Mouse (Mus musculus) left cerebral cortex, postnatal 25 days (tissue): Measurements from ENCODE around the gene Fbxo9. TPM values are rescaled to one million over a fixed set of nuclear protein-coding genes. Genes with fewer than 3 reads are reported as not detected.

Source experiments
- DNase-seq, 2 experiments: peaks; one replicate each; pipeline ENCODE4 v3.0.0; 2022; ENCODE audit warnings: low spot score in 2 of 2, mixed read lengths in 1 of 2
- intact Hi-C: fragments of 180-260 bp; cut with DNase I; formaldehyde crosslinking; loops from one replicate; pipeline ENCODE4 v1.15.1; 2025
- total RNA-seq, 2 experiments: library from RNA; stranded (reverse); gene quantifications; 2 replicates each; pipeline ENCODE4 v1.2.3; 2021

Gene Fbxo9
- total RNA-seq, 2 experiments from 2014 or later, result 112 to 125 TPM

- DNase-seq, result peak; percentile 90 to 94
- intact Hi-C loops, result loop anchor here (2.0 to 5.0 kb wide), 4 partner anchors 34 to 79 kb away; no protein-coding TSS in a partner anchor
These were observed 4.1 kb upstream of the Fbxo9 start for GRCm38 (mm10) chr9:78112770-78113537.

GRCm38 (mm10) chr9:78111456-78111855, 2.6 kb upstream of the Fbxo9 start:
- intact Hi-C loops, result loop anchor here (5.0 kb wide), 1 partner anchor 81 kb away; no protein-coding TSS in a partner anchor
- no peak for DNase-seq

- intact Hi-C loops, result loop anchor here (5.0 kb wide), 1 partner anchor 83 kb away; no protein-coding TSS in a partner anchor
- DNase-seq, result no peak
These were observed 791 bp upstream of the Fbxo9 start for GRCm38 (mm10) chr9:78109656-78110055.

GRCm38 (mm10) chr9:78107912-78108795, 711 bp downstream of the Fbxo9 start:
- intact Hi-C loops, result no loop called here
- peak; percentile 79 to 83 for DNase-seq

GRCm38 (mm10) chr9:78107582-78107911, 1.3 kb downstream of the Fbxo9 start:
- intact Hi-C loops, result no loop called here
- DNase-seq, result no peak

GRCm38 (mm10) chr9:78106821-78107220, 2.0 kb downstream of the Fbxo9 start:
- intact Hi-C loops, result no loop called here
- no peak for DNase-seq

GRCm38 (mm10) chr9:78105501-78105932, 3.3 kb downstream of the Fbxo9 start:
- no peak for DNase-seq
- intact Hi-C loops, result no loop called here

GRCm38 (mm10) chr9:78104973-78105372, 3.9 kb downstream of the Fbxo9 start:
- intact Hi-C loops, result no loop called here
- DNase-seq, result no peak

- DNase-seq, result no peak
- intact Hi-C loops, result no loop called here
These were observed 4.8 kb downstream of the Fbxo9 start for GRCm38 (mm10) chr9:78103965-78104560.

GRCm38 (mm10) chr9:78101431-78101830, 7.4 kb downstream of the Fbxo9 start:
- DNase-seq, result no peak
- intact Hi-C loops, result no loop called here

- no peak for DNase-seq
- intact Hi-C loops, result no loop called here
These were observed 7.9 kb downstream of the Fbxo9 start for GRCm38 (mm10) chr9:78100956-78101355.

- no peak for DNase-seq
- intact Hi-C loops, result no loop called here
These were observed 12.5 kb downstream of the Fbxo9 start for GRCm38 (mm10) chr9:78096376-78096775.

- intact Hi-C loops, result no loop called here
- DNase-seq, result no peak
These were observed 13.2 kb downstream of the Fbxo9 start for GRCm38 (mm10) chr9:78095686-78096085.

GRCm38 (mm10) chr9:78090596-78090995, 18.3 kb downstream of the Fbxo9 start:
- DNase-seq, result no peak
- intact Hi-C loops, result no loop called here

GRCm38 (mm10) chr9:78089906-78090305, 19.0 kb downstream of the Fbxo9 start:
- no peak for DNase-seq
- intact Hi-C loops, result no loop called here

- intact Hi-C loops, result no loop called here
- DNase-seq, result no peak
These were observed 19.9 kb downstream of the Fbxo9 start for GRCm38 (mm10) chr9:78088971-78089370.

- DNase-seq, result no peak
- intact Hi-C loops, result no loop called here
These were observed 20.3 kb downstream of the Fbxo9 start for GRCm38 (mm10) chr9:78088521-78088920.

- intact Hi-C loops, result no loop called here
- DNase-seq, result no peak
These were observed 21.1 kb downstream of the Fbxo9 start for GRCm38 (mm10) chr9:78087751-78088150.

- intact Hi-C loops, result no loop called here
- DNase-seq, result no peak
These were observed 23.1 kb downstream of the Fbxo9 start for GRCm38 (mm10) chr9:78085722-78086287.

- intact Hi-C loops, result no loop called here
- no peak for DNase-seq
These were observed 24.5 kb downstream of the Fbxo9 start for GRCm38 (mm10) chr9:78084341-78084740.
